Mouse (Mus musculus) left cerebral cortex, adult 2 months (tissue): ENCODE data around the gene Arfgap2. TPM values are rescaled to one million over a fixed set of nuclear protein-coding genes. Genes with fewer than 3 reads are reported as not detected.
"Not testable (repeated sequence)": the region's sequence is repeated elsewhere in the genome, so short reads cannot be mapped to it uniquely, and the experiment has no call there.

Experiments used
- DNase-seq, 2 experiments: peaks; one replicate each; pipeline ENCODE4 v3.0.0; 2021 to 2022; ENCODE audit warnings: low spot score in 2 of 2, mixed read lengths in 1 of 2; ENCODE audit errors: extremely low spot score in 1 of 2
- H3K27ac ChIP-seq: fragments of 200-600 bp; 2 replicates; pipeline ENCODE4 v1.8.1; 2022
- H3K4me3 ChIP-seq: fragments of 200-600 bp; 2 replicates; pipeline ENCODE4 v1.8.1; 2022
- CTCF ChIP-seq: fragments of 200-600 bp; IDR thresholded peaks from 2 replicates; pipeline ENCODE4 v1.8.1; 2022; ENCODE audit warnings: antibody characterized with exemption, mild to moderate bottlenecking, moderate library complexity
- intact Hi-C: fragments of 180-260 bp; cut with DNase I; formaldehyde crosslinking; loops from one replicate; pipeline ENCODE4 v1.15.1; 2025
- long read RNA-seq, 2 experiments: library from polyadenylated mRNA; stranded (forward); transcript quantifications; one replicate each; pipeline ENCODE4 v2.0.0; 2021; ENCODE audit warnings: borderline mapping rate in 2 of 2
- total RNA-seq, 2 experiments: library from RNA; stranded (reverse); gene quantifications; 2 replicates each; pipeline ENCODE4 v1.2.3; 2021

The Arfgap2 gene
- 10 to 100 TPM; 73.9 to 81.8 TPM for total RNA-seq
- long read RNA-seq, experiment 1, transcript Arfgap2-202 (16 exons, 3,068 nt), result major isoform, 128 of 151 reads
- long read RNA-seq, experiment 1, partial matches to known transcripts, result 5 of 151 reads
- long read RNA-seq, experiment 1, other reads (novel, unspliced or antisense), result 17 of 151 reads
- long read RNA-seq, experiment 2, transcript Arfgap2-202 (16 exons, 3,068 nt), result major isoform, 79 of 107 reads
- long read RNA-seq, experiment 2, partial matches to known transcripts, result 9 of 107 reads
- long read RNA-seq, experiment 2, other reads (novel, unspliced or antisense), result 17 of 107 reads

DNA sequence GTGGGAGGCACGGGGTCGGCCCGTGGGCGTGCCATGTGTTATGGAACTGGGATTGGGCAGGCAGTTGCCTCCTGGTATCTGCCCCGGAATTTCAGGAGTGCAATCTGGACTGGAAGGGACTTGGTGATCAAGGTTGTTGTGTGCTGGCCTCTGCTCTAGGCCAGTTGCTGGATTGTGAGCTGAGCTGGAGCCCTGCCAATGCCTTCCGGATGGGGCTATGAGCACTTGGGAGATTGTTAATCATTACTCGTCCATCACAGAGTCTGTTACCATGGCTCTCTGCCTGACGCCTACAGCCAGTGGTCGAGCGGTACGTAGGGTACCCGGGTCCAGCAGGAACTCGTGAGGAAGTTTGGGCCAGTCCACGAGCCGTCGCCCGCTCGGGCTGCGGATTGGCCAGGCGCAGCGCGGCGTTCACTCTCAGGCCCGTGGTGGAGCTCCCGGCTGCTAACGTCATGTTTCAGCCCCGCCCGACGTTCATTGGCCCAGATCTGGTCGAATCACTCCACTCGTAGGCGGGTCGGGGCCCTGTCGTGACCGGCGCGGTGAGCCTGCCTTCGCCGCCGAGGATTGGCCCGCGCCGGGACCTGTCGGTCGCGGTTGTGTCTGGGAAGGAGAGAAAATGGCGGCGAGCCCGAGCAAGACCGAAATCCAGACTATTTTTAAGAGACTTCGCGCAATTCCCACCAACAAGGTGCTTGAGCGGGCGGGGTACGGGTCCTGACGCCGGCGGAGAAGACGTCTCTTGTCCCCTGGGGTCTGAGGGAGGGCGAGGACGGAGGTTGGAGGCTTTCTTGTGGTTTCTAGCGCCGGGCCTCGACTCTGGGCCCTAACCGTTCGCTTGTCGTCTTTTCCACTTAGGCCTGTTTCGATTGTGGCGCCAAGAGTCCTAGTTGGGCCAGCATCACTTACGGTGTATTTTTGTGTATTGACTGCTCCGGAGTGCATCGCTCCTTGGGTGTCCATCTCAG, at the start of gene Arfgap2:
TSS of gene Arfgap2 (plus strand) at position 264 of the 971 bp plus-strand sequence.
- H3K4me3 ChIP-seq, result peak within 1 kb of the TSS; percentile 83
- H3K27ac ChIP-seq, result peak within 1 kb of the TSS; percentile 95
- intact Hi-C loops, result no loop called here
- no peak; the same call in 1 of the 2 replicates for TF ChIP-seq CTCF
- DNase-seq, result peak; percentile 97 to 98

DNA sequence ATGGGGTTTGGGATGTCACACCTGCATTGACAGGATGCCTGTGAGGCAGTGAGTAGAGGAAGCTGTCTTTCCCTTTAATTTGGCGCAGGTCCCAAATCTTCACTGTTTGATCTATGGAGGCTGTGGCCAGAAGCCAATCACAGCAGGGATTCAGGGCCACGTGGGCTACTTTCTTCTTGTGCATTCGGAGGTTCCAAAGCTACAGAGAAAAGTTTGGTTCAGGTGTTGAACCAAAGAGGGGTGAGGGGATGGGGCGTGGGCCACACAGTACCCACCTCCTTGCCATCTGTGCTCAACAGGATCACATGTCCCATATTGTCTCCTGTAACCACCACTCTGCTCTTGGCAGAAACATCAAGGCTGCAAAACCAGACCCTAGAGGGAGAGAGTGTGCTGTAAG, 47.7 kb upstream of the Arfgap2 start:
- Histone ChIP-seq H3K4me3 (no peak overlapping the region), H3K27ac (no peak overlapping the region; the same call in 1 of the 2 replicates)
- DNase-seq, result no peak
- no peak for TF ChIP-seq CTCF
- intact Hi-C loops, result no loop called here

DNA sequence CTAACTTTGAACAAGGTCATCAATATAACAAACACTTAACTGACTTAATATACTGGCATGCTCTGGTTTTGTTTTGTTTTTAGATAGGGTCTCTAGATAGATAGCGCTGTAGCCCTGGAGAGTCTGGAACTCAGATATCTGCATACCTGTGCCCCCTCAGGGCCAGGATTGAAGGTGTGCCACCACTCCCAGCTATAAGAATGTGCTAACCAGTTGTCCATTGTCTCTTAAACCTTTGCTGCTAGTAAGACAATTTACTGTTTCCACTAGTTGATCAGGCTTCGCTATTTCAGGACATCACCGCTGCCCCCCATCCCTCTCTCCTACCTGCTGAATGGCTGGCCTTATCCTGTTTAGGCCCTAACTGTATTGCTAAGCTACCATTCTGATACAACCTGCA, 44.3 kb upstream of the Arfgap2 start:
- TF ChIP-seq CTCF, result no peak

DNA sequence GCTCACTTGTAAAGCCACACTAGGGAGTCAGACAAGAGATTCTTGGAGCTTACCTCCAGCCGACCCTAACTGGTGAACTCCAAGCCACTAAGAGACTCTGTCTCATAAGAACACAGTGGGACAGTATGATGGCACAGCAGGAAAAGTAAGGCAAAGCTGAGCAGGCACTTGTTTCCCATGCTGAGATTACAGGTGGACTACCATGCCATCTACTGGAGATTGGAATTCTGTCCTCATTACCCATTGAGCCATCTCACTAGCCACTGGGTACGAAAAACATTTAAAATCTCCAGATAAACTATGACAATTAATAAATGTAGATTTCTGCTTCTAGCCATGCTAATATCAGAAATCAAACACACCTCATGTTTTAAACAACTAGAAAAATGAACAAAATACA, 41.2 kb upstream of the Arfgap2 start:
- Histone ChIP-seq H3K4me3 (no peak overlapping the region), H3K27ac (no peak overlapping the region)
- peak; percentile 51 for TF ChIP-seq CTCF
- DNase-seq, result no peak
- intact Hi-C loops, result loop anchor here (1.0 kb wide), 1 partner anchor 108 kb away; no protein-coding TSS in a partner anchor

More for the DNA sequence above, 44.3 kb upstream of the Arfgap2 start:
- intact Hi-C loops, result no loop called here
- Histone ChIP-seq H3K4me3 (no peak overlapping the region), H3K27ac (no peak overlapping the region)
- no peak for DNase-seq

DNA sequence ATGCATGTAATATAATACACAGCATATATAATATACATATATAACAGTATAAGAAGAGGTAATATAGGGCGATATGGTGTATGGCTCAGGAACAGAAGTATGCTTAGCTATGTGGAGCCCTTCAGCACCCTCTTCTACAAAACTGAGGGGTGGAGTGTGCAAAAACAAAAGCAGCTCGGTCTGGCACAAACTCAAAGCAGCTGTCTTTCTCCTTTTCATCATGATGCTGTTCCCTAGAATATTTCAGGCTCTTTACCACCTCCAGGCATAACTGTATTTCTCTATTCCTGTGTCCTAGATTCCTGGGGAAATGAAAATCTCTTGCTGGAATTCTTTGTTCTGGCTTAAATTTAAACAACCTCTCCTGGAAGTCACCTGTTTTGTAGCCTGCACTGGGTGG, 35.0 kb upstream of the Arfgap2 start:
- H3K27ac ChIP-seq, result peak overlapping the region; percentile 76
- intact Hi-C loops, result no loop called here

DNA sequence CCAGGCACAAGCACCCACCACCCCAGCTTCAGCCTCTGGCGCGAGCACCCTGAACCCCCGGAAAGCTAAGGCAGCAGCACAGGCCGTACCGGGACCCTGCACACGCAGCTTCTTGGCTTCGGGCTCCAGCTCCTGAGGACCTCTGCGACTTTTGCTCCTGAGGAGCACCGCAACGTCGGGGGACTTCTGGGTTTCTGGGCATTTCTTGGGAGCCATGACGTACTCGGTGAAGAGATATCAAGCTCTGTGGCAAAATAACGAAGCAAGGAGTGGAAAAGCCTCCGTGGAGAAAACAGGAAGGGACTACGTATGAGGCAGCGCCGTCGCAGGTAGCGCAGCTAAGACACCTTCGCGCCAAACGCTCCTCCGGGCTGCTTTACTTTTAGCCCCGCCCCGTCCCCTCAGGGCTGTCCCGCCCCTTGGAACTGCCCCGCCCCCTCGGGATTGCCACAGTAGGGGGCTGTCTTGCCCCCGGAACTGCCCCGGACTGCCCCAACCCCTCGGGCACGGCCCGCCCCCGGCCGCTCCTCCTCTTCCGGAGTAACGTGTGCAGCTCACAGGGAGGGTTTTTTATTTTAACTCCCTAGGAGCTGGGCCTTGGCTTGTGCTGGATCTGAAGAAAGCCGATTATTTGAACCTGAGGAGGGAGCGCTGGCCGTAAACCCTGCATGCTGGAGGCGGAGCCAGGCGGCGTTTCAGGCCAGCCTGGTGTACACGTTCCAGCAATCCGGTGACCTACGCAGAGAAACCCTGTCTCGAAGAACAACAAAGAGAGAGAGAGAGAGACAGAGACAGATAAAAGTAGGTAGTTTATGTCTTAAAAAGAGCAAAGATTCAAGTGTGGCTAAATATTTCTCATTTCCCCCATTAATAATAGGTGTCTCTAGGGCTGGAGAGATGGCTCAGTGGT, 27.9 kb upstream of the Arfgap2 start, which contains the start of gene Ddb2:
TSS of gene Ddb2 (minus strand) at position 382 of the 910 bp plus-strand sequence.
- H3K4me3 ChIP-seq, result peak within 1 kb of the TSS; percentile 63
- DNase-seq, result peak; percentile 85 to 89
- intact Hi-C loops, result loop anchor here (2.0 to 5.0 kb wide), 3 partner anchors 34 to 120 kb away; partner anchors contain the start of genes Acp2, Madd, Mybpc3 and Nr1h3
- no peak for TF ChIP-seq CTCF
- H3K27ac ChIP-seq, result peak within 1 kb of the TSS; percentile 88

More for the DNA sequence above, 35.0 kb upstream of the Arfgap2 start:
- H3K4me3 ChIP-seq, result no peak overlapping the region
- TF ChIP-seq CTCF, result no peak
- DNase-seq, result peak in 1 of 2 experiments; percentile 24

DNA sequence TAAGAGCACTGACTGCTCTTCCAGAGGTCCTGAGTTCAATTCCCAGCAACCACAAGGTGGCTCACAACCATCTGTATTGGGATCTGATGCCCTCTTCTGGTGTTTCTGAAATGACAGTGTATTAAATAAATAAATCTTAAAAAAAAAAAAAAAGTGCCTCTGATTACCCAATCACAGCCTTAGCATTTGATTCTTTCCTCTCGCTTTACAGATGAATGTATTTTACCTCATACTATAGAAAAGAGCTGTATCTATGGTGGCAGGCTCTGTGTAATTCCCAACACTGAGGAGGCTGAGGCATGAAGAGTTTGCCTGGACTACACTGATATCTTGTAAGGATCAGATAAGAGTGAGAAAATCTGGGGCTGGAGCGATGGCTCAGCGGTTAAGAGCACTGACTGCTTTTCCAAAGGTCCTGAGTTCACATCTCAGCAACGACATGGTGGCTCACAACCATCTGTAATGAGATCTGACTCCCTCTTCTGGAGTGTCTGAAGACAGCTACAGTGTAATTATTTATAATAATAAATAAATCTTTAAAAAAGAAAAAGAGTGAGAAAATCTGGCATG, 27.2 kb upstream of the Arfgap2 start:
- DNase-seq, result not testable (repeated sequence)
- peak; percentile 47 for TF ChIP-seq CTCF
- Histone ChIP-seq H3K27ac (peak overlapping the region; percentile 88), H3K4me3 (peak overlapping the region; percentile 63)
- intact Hi-C loops, result loop anchor here (2.0 to 5.0 kb wide), 3 partner anchors 35 to 120 kb away; partner anchors contain the start of genes Acp2, Madd, Mybpc3 and Nr1h3

DNA sequence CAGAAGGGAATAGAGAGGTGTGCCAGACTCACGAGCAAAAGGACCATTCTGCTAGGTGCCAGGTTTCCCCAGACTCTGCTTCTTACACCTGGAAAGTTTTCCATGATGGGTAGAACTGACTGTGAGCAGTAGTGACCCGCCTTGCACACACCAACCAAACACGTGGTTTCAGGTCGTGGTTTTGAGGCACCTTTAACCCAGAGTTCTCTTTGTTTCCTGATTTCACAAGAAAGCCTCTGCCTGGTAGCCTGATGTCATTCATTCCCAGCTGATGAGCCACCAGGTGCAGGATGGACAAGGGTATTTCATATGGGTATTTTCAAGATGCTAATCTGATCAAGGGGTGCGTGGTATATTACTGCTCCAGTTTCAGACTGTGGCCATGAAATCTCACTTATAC, 22.2 kb upstream of the Arfgap2 start:
- TF ChIP-seq CTCF, result no peak
- Histone ChIP-seq H3K27ac (no peak overlapping the region), H3K4me3 (no peak overlapping the region)
- DNase-seq, result no peak
- intact Hi-C loops, result no loop called here

DNA sequence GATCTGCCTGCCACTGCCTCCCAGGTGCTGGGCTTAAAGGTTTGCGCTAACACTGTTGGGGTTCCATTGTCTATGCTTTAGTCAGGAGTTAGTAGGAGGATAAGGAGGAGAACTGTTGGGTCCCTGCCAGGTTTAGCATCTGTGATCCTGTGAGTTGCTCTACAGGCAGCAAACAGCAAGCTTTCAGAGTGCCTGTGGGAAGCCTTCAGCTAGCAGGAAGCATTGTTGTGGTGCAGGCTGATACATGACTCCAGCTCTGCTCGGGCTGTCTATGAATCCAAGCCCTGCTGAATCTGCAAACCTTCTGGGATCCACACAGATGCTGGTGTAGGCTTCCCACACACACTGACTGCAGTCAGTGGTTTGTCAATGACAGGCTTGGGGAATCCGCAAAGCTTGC, 21.4 kb upstream of the Arfgap2 start:
- intact Hi-C loops, result no loop called here
- H3K4me3 ChIP-seq, result no peak overlapping the region
- peak; percentile 61 to 62 for DNase-seq
- TF ChIP-seq CTCF, result no peak
- H3K27ac ChIP-seq, result peak overlapping the region; percentile 55; the same call in 1 of the 2 replicates

DNA sequence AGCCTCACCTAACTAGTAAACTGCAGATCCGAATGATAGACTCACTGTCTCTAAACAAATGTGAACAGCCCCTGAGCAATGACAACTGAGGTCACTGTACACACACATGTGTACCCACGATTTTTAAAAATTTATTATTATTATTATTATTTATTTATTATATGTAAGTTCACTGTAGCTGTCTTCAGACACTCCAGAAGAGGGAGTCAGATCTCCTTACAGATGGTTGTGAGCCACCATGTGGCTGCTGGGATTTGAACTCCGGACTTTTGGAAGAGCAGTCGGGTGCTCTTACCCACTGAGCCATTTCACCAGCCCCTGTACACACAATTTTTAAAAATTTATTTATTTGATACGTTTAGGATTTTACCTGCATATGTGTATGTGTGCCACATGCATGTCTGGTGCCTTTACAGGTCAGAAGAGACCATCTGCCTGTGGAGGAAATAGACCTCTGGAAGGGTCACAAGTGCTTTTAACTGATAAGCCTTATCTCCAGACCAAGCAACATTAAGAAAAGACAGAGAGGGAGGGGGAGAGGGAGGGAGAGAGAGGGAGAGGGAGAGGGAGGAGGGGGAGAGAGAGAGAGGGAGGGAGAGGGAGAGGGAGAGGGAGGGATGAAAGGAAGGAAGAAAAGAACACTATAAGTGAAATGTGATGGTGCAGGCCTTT, 20.1 kb upstream of the Arfgap2 start:
- TF ChIP-seq CTCF, result no peak
- no peak overlapping the region for H3K27ac ChIP-seq
- DNase-seq, result no peak
- intact Hi-C loops, result no loop called here
- no peak overlapping the region for H3K4me3 ChIP-seq
